Mouse (Mus musculus): ENCODE measurements around the gene Tns3. TPM values are rescaled to one million over a fixed set of nuclear protein-coding genes. Genes with fewer than 3 reads are reported as not detected.

Gene Tns3
- total RNA-seq, 4 experiments from 2014 or later, result 50.9 to 62.2 (median 57.3) TPM

DNA sequence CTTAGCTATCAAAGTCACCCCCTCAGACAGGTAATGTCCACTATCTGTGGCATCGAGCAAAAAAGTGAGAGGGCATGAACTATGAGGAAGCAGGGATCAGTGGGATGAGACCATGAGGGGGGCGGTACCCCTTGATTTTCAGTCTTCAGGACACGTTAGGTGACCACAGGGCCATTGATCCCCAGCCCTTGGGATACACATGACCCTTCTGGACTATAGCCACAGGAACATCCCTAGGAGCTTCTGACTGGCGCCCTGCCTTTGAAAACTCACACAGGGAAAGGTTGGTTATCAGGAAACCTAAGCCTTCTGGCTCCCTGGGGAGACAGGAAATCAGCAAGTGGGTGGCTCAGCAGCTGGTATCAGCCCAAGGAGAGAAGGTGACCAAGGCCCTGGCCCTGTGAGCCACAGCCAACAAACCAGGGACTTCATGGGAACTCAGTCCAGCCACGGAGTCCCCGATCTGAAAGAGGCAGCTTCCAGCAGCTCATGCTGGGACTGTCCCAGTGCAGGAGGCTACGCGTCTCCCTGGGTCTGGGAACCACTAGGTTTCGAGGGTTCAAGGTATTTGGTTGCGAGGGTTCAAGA is 12.8 kb downstream of the Tns3 start:
- DNase-seq (ENCODE audit: low spot score in 2 of 2), result no peak

DNA sequence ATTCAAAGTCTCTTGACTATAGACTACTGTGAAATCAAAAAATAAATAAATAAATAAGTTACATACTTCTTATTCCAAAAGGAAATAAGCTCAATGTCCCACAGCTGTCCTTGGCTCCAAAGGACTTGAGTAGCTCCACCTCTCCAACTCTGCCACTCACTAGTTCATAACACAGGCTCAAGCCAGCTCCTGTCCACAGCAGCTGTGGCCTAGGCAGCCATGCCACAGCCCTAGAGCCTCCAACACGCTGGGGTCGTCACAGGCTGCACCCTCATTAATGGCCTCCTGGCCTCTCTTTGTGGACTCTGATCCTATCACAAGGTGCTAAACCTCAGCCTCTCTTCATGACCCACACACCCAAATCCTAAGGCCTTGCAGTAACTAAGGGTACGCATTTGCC is 18.7 kb downstream of the Tns3 start:
- no peak for DNase-seq (ENCODE audit: low spot score in 2 of 2)

DNA sequence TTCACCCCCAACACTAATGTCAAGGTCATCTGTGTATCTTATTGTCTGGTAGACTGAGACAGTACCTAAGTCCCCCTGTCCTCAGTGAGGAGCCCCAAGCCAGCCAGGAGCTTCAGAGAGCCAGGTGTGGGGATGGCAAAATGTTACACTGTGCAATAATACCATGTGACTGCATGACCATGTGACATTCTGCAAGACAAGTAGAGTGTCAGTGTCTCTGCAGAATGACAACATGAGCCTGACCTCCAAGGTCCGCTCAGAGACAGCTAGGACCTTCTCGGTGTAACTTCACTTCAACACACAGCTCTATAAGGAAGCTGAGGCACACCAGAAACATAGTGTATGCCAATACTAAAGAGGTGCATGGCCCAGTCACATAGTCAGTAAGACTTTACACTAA is 20.1 kb downstream of the Tns3 start:
- DNase-seq (ENCODE audit: low spot score in 2 of 2), result no peak

DNA sequence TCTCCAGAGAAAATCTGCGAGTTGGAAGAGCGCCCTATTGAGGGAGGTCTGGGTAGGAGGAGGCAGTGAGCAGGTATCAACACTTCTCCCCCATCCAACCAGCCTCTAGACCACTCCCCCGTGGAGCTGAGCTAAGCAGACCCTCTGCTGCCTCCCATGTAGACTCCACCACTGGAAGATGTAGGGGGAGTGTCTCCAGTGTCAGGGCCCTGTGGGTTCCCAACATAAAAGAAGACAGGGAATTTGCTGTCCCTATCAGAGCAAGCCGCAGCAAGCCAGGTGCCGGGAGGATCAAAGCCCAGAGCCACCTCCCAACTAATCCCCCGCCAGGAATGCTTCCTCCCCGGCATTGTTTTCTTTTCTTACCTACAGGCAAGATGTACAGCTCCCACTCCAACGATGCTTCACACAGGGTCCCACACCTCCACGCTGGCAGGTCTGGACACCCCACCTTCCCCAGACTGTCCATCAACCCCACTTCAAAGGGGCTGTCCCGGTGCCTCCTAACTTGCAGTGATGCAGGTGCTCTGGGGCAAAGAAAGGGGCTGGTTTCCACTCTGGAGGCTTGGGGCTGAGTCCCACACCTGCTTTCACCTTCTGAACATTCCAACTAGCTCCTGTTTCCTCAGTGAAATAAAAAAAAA is 22.6 kb downstream of the Tns3 start:
- no peak for DNase-seq (ENCODE audit: low spot score in 2 of 2)

DNA sequence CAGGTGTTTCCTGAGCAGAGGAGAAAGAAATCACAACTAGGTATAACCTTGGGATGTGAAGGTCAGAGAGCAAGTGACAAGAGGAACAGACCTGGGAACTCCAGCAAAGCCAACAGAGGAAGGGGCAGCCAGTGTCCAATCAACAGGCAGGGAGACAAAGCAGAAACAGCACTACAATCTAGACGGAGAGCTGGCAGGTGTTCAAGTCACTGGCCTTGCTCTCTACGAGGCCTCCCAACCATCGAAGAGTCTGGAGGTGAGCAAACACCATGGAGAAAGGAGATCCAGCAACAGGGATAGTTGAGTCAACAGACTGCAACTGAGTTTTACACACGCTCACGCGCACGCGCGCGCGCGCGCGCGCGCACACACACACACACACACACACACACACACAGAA is 24.6 kb downstream of the Tns3 start:
- no peak for DNase-seq (ENCODE audit: low spot score in 2 of 2)

DNA sequence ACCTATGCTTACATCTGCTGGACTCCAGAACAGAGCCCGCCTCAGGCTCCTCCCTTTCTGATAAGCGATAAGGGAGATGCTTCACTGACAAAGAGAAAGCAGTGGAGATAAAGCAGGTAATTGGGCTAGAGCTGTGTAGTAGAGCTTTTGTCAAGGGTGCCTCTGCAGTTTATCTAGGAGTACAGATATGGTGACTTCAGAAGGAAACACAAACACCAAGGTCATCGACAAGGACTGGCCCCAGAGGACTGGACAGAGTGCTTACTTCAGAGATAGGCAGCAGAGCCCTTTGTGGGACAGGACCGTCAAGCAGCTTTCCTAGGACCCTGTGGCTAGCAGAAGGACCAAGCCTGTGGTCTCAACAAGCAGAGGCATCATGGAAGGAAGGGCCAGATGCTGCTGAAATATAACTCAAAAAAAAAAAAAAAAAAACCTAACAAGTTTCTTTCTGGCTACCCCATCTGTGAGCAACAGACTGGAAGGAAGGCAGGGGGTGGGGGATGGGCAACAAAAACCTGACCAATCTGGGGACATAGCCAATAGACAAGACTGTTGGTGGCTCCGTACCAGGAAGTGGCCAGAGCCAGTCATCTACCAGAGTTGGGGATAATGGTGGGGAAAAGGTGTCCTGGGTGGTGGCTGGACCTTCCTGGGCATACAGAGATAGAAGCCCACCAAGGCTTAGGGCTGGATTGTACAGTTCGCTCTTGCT is 25.2 kb downstream of the Tns3 start:
- no peak for DNase-seq (ENCODE audit: low spot score in 2 of 2)

DNA sequence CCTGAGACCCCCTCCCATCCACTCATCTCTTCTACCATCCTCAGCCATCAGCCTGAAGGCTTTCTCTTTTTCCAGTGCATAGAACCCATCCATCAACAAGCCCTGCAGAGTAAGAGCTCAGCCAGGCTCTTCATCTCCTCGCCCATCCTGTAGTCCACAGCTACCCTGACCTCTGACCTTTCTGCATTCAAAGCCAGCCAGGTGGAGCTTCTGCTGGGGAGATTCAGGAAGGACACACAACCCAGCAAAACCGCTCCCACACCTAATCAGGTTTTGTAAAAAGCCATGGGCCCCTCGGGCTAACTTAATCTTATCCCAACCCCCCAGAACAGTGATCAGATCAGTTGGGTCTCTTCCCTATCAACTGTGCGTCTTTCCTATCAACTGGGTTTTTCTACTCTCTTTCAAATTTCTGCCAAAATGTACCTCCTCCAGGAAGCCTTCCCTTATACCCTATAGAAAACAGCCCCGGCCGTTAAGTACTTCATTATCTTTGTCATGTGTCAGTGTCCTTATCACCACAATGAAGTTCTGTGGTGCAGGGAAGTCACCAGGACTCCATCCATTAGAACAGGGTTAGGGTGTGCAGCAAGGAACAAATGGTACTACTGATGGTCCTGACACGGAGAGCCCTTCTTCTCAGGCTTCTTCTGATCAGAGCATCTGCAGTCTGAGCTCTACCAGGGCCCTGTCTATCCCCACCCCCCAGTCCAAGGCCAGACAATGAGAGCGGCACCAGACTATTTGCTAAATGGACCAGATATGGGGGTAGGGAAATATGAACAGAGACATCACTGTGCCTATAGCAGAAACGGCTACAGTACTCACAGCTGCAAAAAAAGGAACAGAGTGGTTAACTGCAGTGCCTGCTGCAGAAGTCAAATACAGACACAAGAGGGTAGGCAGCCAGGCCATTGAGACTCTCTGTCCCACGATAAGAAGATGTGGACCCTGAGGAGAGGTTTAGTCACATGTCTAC is 26.6 kb downstream of the Tns3 start:
- no peak for DNase-seq (ENCODE audit: low spot score in 2 of 2)

DNA sequence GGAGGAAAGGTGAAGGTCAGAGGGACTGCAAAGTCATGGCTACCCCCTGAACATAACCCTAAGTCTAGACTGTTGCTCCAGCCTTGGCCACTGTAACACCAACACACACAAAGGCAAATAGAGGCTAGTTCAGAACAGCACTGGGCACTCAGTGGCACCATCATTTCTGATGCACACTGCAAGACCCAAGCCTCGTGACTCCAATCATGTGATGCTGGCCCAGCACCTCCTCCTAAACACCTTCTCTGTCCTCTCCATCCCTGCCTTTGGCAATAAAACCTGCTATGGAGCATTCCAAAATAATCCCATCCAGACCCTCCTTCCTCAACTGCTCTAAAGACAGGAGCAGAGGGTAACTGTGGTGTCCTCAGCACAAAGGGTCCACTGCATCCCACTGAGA is 27.7 kb downstream of the Tns3 start:
- DNase-seq (ENCODE audit: low spot score in 2 of 2), result no peak

DNA sequence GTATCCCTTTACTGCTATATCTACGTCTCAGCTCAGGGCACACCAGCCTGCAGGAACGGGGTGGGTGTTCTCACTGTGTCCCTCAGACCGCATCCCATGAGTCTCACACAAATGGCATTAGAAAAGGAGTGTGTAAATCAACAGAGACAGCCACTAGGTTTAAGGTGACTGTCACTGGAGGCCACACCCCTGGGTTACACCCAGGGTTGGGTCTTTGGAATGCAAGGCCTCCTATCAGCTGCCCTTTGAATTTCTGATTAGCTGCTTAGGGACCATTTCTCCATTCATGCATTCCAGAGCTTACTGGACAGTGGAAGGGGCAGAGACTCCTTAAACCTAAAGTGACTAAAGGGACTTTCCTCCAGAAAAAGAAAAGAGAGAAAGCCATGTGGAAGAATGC is 28.6 kb downstream of the Tns3 start:
- DNase-seq (ENCODE audit: low spot score in 2 of 2), result no peak

DNA sequence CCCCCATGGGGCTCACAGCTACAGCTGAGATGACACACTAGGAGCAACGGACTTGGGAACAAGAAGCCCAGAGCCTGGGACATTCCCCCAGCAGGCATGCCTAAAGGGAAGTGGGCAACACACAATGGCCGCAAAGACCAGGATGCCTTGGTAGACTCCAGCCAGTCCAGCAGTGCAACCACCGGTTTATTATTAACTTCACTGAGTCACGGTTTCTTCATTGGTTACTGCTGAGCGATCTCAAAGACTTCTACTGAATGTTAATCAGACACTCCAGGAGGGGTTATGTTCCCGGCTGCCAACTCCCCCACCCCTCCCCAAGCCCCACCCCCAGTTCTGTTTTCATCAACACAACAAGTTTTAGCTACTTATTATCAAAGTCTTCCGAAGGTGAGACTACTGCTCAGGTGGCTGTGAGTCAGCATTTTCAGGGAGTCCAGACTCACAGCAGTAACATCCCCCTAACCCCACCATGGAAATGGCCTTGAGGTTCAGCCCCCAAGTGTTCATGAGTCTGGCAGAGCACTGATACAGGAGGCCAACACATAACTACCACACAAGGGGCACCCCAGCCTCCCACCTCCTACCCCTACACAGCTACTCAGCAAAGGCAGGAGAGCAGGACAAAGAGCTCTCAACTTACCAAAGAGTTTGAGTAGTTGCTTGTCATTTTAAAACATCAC is 29.5 kb downstream of the Tns3 start:
- DNase-seq (ENCODE audit: low spot score in 2 of 2), result no peak

DNA sequence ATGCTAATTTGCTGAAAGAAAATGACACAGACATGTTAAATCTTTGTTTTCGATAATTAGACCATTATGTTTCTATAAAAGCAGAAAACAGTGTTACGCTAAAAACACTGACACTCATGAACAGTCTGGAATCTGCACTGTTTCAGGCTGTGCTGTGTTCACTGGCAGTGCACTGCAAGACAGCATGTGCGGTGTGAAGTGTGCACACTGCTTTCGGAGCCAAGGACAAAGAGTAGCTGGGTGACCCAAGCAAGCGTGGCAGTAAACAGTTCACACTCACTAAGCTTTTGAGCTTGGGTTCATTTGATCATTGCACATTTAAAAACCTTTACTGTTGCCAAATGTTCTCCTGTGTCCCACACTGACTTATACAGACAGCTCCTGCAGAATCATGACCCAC is 32.2 kb downstream of the Tns3 start:
- no peak for DNase-seq (ENCODE audit: low spot score in 2 of 2)

DNA sequence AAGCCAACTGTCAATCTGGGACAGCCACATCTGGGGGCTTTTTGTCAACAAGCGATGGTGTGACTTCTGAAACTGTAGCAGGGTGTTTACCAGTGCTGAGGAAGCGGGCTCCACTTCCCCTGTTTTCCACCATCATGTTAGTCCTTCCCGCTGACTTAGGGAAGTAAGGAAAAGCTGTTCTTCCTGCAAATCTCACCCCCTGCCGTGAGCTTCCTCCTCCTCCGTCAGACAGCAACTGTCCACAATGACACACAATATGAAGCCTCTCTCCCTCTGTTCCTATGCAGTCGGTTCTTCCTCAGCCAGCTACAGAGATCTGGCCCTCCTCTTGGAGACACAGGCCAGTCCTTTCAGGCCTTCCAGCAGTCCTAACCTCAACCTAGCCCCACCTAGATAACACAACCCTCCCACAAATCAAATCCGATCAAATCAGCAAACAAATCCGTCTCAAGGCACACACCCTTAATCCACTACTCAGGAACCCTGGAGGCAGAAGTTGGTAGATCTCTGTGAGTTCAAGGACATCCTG is 34.4 kb downstream of the Tns3 start:
- no peak for DNase-seq (ENCODE audit: low spot score in 2 of 2)

DNA sequence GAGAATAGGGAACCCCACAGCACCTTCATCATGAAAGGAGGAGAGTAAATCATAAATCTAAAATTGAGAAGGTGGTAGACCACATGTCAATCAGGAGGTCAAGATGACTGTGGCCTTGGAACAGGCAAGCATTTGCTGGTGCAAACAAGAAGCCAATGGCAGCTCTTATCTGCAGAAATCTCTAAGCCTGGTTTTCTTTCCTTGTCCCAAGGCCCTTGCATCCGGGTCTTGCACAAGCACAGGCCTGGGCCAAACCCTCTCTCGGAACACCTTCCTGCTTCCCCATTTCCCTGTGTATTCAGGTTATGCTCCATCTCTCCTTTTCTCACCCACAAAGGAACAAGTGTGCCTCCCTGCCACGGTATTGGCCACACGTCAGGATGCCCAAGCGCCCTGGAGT is 35.0 kb downstream of the Tns3 start:
- DNase-seq (ENCODE audit: low spot score in 2 of 2), result no peak

DNA sequence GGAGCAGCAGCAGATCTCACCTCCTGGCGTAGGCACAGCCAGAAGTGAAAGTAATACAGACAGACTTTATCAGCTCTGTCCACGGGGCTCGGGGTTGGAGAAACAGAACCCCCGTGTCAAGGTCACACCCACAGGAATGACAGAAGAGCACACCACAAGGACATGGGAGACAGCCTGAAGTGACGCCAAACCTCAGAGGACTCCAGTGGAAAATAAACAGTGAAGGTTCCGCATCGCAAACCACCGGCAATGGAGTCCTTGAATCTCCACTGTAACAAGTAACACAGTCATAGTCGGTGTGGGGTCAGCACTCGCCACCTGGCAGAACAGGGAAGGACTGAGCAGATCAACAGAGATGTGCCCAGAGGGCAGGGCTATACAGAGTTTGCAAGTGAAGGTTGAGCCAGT is 35.5 kb downstream of the Tns3 start:
- DNase-seq (ENCODE audit: low spot score in 2 of 2), result no peak

DNA sequence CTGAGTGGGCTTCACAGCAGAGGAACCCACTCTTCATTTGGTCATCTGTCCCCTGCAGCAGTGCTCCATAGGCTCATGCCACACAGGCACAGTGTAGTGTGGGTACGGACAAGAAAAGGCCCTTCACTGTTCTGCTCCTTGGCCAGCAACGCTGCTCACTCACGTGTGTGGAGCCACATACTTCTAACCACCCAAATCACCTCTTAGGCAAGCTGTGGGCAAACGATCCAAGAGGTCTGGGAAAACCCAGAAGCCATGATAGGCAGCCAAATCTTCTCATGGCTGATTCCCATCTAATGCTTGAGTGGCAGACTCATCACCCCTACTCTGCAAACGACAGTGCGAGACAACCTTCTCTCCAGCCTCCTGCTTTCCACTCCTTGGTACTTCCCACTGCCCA is 37.2 kb downstream of the Tns3 start:
- no peak for DNase-seq (ENCODE audit: low spot score in 2 of 2)

DNA sequence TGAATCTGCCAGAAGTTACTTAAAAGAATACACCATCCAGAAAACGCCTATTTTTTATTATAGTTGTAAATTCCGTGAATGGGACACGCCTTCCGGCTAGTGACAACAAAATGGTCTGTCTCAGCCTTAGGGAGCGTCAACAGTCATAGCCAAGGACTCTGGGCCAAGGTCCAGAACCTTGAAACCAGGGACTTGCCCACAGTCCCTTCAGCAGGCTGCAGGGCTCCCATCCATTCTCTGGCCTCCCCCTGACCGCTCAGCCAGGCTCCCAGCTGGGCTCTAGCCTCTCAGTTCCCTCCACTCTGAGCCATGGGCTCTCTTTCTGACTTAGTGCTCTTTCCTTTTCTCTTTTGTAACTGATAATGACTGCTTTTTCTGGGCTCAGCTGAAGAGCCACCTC is 37.6 kb downstream of the Tns3 start:
- no peak for DNase-seq (ENCODE audit: low spot score in 2 of 2)

DNA sequence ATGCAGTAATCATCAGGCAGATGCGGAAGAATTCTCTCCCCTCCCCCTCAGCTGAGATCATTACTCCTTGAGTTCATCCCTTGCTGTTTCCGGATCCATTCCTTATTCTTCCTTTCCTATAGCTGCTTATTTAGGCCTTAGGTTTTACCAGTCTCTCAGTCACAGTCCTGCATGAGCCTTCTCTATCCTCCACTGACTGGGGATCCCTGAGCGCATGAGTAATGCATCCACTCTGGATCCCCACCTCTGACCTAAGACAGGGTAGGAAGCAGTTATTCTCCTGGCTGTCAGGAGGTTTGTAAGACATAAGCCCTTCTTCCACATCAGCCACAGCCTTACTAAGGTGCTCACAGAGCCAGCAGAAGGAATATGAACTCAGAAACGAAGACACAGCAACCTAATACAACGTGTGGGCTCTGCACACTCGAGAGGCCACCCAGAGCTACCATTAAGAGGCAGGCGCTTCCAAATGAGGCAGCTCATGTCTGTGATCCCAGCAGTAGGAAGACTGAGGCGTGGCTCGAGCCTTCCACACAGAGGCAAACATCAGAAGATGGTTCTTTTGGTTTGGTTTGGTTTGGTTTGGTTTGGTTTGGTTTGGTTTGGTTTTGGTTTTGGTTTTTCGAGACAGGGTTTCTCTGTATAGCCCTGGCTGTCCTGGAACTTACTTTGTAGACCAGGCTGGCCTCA is 38.3 kb downstream of the Tns3 start:
- no peak for DNase-seq (ENCODE audit: low spot score in 2 of 2)

DNA sequence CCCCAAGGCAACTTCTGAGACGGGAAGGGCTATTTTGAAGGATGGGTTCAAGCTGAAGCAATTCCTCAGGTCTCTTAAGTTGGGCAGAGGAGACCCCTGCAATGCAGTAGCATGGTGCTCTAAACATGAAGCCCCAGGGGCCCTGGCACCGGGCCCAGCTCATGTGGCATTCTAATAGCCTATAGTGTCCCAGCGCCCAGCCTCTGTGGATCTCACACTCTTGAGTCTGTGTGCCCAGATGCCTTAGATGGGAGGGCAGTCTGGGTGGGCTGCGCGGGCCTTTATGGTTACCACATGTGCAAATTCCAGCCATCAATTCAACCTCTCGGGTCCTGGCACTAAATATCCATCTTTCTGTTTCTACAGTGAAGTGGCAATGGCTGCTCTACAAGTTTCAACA is 38.9 kb downstream of the Tns3 start:
- no peak for DNase-seq (ENCODE audit: low spot score in 2 of 2)

DNA sequence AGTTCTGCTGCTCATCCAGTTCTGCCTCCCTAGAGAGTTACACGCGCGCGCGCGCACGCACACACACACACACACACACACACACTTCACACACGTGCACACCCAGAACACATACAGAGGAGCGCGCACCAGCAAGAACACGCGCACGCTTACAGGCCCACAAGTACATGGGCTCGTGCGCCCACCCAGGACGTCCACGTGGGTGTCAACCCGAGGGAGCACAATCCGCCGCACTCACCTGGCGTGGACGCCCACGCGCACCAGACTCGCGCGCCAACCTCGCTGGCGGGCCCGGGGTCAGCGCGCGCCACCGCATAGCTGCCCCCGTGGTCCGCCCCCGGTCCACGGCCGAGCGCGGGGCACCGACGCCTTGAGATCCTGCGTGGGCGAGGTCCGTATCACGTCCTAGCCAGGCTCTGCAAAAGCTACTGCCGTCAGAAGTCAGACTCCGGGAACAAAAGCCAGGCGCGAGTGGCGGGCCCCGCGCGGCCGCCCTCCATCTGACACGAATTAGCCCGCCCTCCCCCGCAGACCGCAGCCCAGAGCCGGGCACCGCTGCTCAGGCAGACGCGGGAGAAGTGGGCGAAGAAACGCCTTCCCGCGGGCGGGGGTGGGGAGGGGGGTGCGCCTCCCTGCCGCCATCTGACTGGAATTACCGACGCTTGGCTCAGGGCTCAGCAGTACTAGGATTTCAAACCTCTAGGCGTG is 40.0 kb downstream of the Tns3 start:
- DNase-seq (ENCODE audit: low spot score in 2 of 2), result peak; percentile 34 to 44

DNA sequence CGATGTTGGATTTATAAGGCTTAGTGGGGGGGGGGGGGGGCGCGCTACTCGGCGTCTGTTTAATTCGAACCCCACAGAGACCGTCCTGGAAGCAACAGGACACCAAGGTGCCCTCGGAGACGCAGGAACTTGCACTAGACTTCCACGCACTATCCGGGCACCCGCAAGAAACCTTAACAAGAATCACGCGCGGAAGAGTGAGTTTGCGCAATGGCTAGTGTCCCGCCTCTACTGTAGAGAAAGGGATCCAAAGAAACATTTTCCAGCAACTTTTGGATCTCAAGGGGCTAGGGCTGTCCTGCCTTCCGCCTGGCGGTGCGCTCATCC is 40.5 kb downstream of the Tns3 start:
- no peak for DNase-seq (ENCODE audit: low spot score in 2 of 2)
